Mouse (Mus musculus) lung, postnatal 0 days (tissue): ENCODE results near the gene Nras. TPM values are rescaled to one million over a fixed set of nuclear protein-coding genes. Genes with fewer than 3 reads are reported as not detected.

Experiments used
- ATAC-seq: fragments of 200-750 bp; cut with Nextera tagmentation; 2 replicates; pipeline ENCODE4 v1.8.0; 2017; ENCODE audit warnings: moderate library complexity
- DNase-seq: peaks from one replicate; pipeline ENCODE4 v3.0.0-alpha.2; 2016; ENCODE audit warnings: low spot score
- H3K27ac ChIP-seq: fragments of 300-500 bp; sonication (generic); 2 replicates; pipeline ENCODE4 v1.5.1; 2014; ENCODE audit warnings: antibody characterized with exemption, mild to moderate bottlenecking, low read length, mixed read lengths
- H3K27me3 ChIP-seq: fragments of 300-500 bp; sonication (generic); replicated peaks from 2 replicates; pipeline ENCODE4 v1.6.1; 2014; ENCODE audit warnings: low read length, mixed read lengths; ENCODE audit not compliant: insufficient read depth
- H3K36me3 ChIP-seq: fragments of 300-500 bp; sonication (generic); 2 replicates; pipeline ENCODE4 v1.6.1; 2014; ENCODE audit warnings: low read length, mixed read lengths; ENCODE audit not compliant: insufficient read depth
- H3K4me1 ChIP-seq: fragments of 300-500 bp; sonication (generic); 2 replicates; pipeline ENCODE4 v1.6.1; 2014; ENCODE audit warnings: antibody characterized with exemption, low read depth, low read length, mixed read lengths; ENCODE audit not compliant: insufficient read depth
- H3K4me2 ChIP-seq: fragments of 300-500 bp; sonication (generic); replicated peaks from 2 replicates; pipeline ENCODE4 v1.6.1; 2014; ENCODE audit warnings: low read depth, mild to moderate bottlenecking, low read length, moderate library complexity, mixed read lengths
- H3K4me3 ChIP-seq: fragments of 300-500 bp; sonication (generic); 2 replicates; pipeline ENCODE4 v1.5.1; 2014; ENCODE audit warnings: low read depth, low read length
- H3K9ac ChIP-seq: fragments of 300-500 bp; sonication (generic); replicated peaks from 2 replicates; pipeline ENCODE4 v1.6.1; 2014; ENCODE audit warnings: low read depth, mild to moderate bottlenecking
- H3K9me3 ChIP-seq: fragments of 300-500 bp; sonication (generic); 2 replicates; pipeline ENCODE4 v1.6.1; 2016; ENCODE audit warnings: low read length, mixed read lengths
- CTCF ChIP-seq: IDR thresholded peaks from 2 replicates; pipeline ENCODE4 v1.5.1; 2016; ENCODE audit warnings: antibody characterized with exemption, mild to moderate bottlenecking
- EP300 ChIP-seq: IDR thresholded peaks from 2 replicates; pipeline ENCODE4 v1.6.1; 2016; ENCODE audit warnings: antibody characterized with exemption, mild to moderate bottlenecking, control low read depth
- WGBS: fragments of 180-500 bp; shearing (Covaris S2); extraction: QIAGEN DNeasy Blood & Tissue Kit; methylation state at CpG from one replicate; pipeline ENCODE4 v1.1.7; 2014; 5-methylcytosine and 5-hydroxymethylcytosine counted together
- polyA plus RNA-seq: library from polyadenylated mRNA; unstranded; fragments of >200 nt; fragmentation: Nextera tagmentation; extraction: Ambion mirVana; gene quantifications from 2 replicates; pipeline ENCODE4 v1.2.1, GENCODE M21; 2015

Nras gene
- 48.0 and 53.6 TPM in 2 replicates for polyA plus RNA-seq

DNA sequence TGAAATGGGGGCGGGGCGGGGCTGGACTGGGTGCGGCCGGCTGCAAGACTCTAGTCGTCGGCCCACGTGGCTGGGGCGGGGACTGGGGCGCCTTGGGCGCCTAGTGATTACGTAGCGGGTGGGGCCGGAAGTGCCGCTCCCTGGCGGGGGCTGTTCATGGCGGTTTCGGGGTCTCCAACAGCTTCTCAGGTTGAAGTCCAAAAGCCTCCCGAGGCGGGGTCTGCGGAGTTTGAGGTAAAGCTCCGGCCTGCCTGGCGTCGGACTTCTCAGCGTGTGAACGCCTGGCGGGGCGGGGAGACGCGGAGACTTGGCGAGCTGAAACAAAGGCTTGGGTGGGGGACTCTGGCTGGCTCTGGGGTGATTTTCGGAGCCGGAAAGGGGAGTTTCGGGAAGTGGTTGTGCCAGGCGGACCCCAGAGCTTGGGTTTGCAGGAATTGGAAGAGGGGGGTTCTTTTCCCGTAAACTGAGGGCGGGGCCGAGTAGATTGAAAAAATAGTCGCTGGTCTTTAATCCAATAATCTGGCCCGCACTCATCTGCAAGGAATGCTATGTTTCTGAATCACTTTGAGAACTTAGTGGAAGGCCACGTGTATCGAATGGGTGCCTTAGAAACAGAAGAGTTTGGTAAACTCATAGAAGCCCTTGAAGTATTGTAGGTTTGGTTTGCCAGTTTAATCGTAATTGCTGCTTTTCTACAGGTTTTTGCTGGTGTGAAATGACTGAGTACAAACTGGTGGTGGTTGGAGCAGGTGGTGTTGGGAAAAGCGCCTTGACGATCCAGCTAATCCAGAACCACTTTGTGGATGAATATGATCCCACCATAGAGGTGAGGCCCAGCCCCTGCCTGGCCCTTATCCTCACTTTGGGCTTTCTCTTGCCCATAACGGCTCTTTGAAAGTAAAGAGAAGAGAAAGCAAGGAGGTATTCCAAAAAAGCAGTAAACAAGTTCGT lies at the start of gene Nras:
Nras (plus strand) TSS at position 79 of the 951 bp plus-strand sequence.
- peaks cover 3% of the 10 kb centered on the region; the same call in 1 of the 2 replicates for H3K4me1 ChIP-seq
- H3K9ac ChIP-seq = peak within 1 kb of the TSS; percentile 95
- peak within 1 kb of the TSS; percentile 97 for H3K27ac ChIP-seq
- DNase-seq = peak; percentile 96
- peak within 1 kb of the TSS; percentile 84 for H3K4me3 ChIP-seq
- no peaks in the 10 kb centered on the region for H3K27me3 ChIP-seq
- 2% methylated on average over 46 of the region's 46 CpGs for WGBS
- ATAC-seq = peak; percentile 99
- peak within 1 kb of the TSS; percentile 59 for H3K4me2 ChIP-seq
- TF ChIP-seq CTCF (no peak), EP300 (peak; percentile 80)
- H3K36me3 ChIP-seq = peaks cover 33% of the 10 kb centered on the region
- H3K9me3 ChIP-seq = no peaks in the 10 kb centered on the region

DNA sequence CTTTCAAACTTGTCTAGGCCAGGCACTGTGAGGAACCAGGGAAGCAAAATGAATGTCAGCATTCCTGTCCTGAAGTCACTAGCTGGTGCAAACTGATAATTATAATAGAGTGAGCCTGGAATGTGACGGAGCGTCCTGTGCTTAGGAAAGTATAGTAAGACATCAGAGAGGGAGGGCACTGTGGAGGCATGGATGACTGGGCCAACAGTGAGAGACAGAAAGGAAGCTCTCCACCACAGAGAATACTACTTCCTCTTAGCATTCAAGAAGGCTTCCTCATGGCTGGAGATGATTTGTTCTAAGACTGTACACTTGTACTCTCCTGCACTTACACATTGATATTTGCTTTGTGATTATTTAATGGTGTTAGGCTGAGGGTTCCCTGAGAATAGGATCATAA lies 40.7 kb upstream of the Nras start:
- Histone ChIP-seq H3K36me3 (no peaks in the 10 kb centered on the region), H3K27ac (no peak overlapping the region), H3K9me3 (no peaks in the 10 kb centered on the region), H3K4me3 (no peak overlapping the region), H3K4me2 (no peak overlapping the region), H3K4me1 (peaks cover 7% of the 10 kb centered on the region; the same call in 1 of the 2 replicates), H3K9ac (no peak overlapping the region), H3K27me3 (no peaks in the 10 kb centered on the region)
- peak; percentile 20 for DNase-seq
- WGBS = 75% methylated on average over 2 of the region's 2 CpGs
- TF ChIP-seq CTCF (no peak), EP300 (no peak)
- no peak for ATAC-seq

DNA sequence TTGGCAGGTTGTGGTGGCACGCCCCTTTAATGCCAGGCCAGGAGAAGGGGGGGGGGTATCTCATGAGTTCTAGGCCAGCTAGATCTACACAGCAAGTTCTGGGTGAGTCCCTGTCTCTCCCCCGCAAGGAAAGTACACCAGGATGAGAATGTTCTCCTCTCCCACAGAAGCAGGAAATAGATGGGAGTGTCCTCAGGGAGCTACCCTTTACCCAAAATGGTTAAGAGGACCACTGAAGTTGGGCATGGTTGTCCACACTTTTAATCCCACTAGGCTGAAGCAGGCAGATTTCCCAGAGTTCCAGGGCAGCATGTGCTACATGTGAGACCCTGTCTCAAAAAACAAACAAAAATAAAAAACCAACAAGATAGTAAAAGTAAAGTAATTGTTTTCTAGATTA lies 38.6 kb upstream of the Nras start:
- no peak for TF ChIP-seq CTCF
- 0 out of 2 replicates have a peak, but pooled peaks have one; percentile 8 for TF ChIP-seq EP300
- Histone ChIP-seq H3K27ac (peak overlapping the region; percentile 96), H3K9me3 (no peaks in the 10 kb centered on the region), H3K4me1 (peaks cover 10% of the 10 kb centered on the region; the same call in 1 of the 2 replicates), H3K4me3 (peak overlapping the region; percentile 91; the same call in 1 of the 2 replicates), H3K36me3 (no peaks in the 10 kb centered on the region), H3K4me2 (peak overlapping the region; percentile 23; the same call in 1 of the 2 replicates), H3K9ac (no peak overlapping the region), H3K27me3 (no peaks in the 10 kb centered on the region)
- ATAC-seq = no peak
- WGBS = 79% methylated on average over 2 of the region's 2 CpGs
- no peak for DNase-seq

- Histone ChIP-seq H3K4me1 (peaks cover 10% of the 10 kb centered on the region; the same call in 1 of the 2 replicates), H3K27ac (peak within 1 kb of the TSS; percentile 96), H3K36me3 (no peaks in the 10 kb centered on the region), H3K27me3 (no peaks in the 10 kb centered on the region), H3K9me3 (no peaks in the 10 kb centered on the region), H3K9ac (peak within 1 kb of the TSS; percentile 99), H3K4me3 (peak within 1 kb of the TSS; percentile 91), H3K4me2 (peak within 1 kb of the TSS; percentile 75)
- TF ChIP-seq CTCF = peak; percentile 38
- TF ChIP-seq EP300 = peak; percentile 33; the same call in 1 of the 2 replicates
- DNase-seq (peak; percentile 100), ATAC-seq (peak; percentile 97)
- under 1% methylated on average over 55 of the region's 55 CpGs for WGBS
These were observed 37.7 kb upstream of the Nras start, which contains the start of gene Csde1 for GRCm38 (mm10) chr3:103020249-103020942. TSS of gene Csde1 (plus strand) at chr3:103020426.

- under 1% methylated on average over 34 of the region's 37 CpGs for WGBS
- no peaks in the 10 kb centered on the region for H3K36me3 ChIP-seq
- no peaks in the 10 kb centered on the region for H3K9me3 ChIP-seq
- TF ChIP-seq CTCF = no peak
- TF ChIP-seq EP300 = 0 out of 2 replicates have a peak, but pooled peaks have one; percentile 21
- H3K9ac ChIP-seq = peak overlapping the region; percentile 99
- H3K27me3 ChIP-seq = no peaks in the 10 kb centered on the region
- H3K4me3 ChIP-seq = peak overlapping the region; percentile 91
- peaks cover 10% of the 10 kb centered on the region; the same call in 1 of the 2 replicates for H3K4me1 ChIP-seq
- H3K4me2 ChIP-seq = peak overlapping the region; percentile 75
- ATAC-seq = peak; percentile 91
- H3K27ac ChIP-seq = peak overlapping the region; percentile 96
- DNase-seq = peak; percentile 97
These were observed 37.0 kb upstream of the Nras start for GRCm38 (mm10) chr3:103020943-103021638.
